Mouse (Mus musculus) liver, embryonic 14.5 days (tissue): Measurements from ENCODE around the gene Galt. TPM values are rescaled to one million over a fixed set of nuclear protein-coding genes. Genes with fewer than 3 reads are reported as not detected.

Experiments
- ATAC-seq: fragments of 200-750 bp; cut with Nextera tagmentation; 2 replicates; pipeline ENCODE4 v1.8.0; 2017; ENCODE audit warnings: moderate number of reproducible peaks, mild to moderate bottlenecking, moderate library complexity; ENCODE audit not compliant: insufficient read depth
- DNase-seq, 3 experiments: peaks; one replicate each; pipeline ENCODE4 v3.0.0-alpha.2; 2012 to 2013; ENCODE audit warnings: low read depth in 3 of 3, low spot score in 3 of 3
- H3K27ac ChIP-seq: fragments of 300-500 bp; sonication (generic); 2 replicates; pipeline ENCODE4 v1.5.1; 2014; ENCODE audit warnings: moderate library complexity, mild to moderate bottlenecking, control low read depth, inconsistent platforms
- H3K27me3 ChIP-seq: fragments of 300-500 bp; sonication (generic); 2 replicates; pipeline ENCODE4 v1.6.1; 2014; ENCODE audit warnings: mild to moderate bottlenecking, low read length, moderate library complexity; ENCODE audit not compliant: control insufficient read depth, insufficient read depth
- H3K36me3 ChIP-seq: fragments of 300-500 bp; sonication (generic); replicated peaks from 2 replicates; pipeline ENCODE4 v1.6.1; 2014; ENCODE audit warnings: low read depth; ENCODE audit not compliant: control insufficient read depth, insufficient read depth
- H3K4me1 ChIP-seq, 2 experiments: fragments of 200-500 bp in 1 of 2; fragments of 300-500 bp in 1 of 2; sonication (generic) in 1 of 2; replicated peaks; 2 replicates each; pipeline ENCODE4 v1.6.1; 2012 to 2014; ENCODE audit warnings: antibody characterized with exemption in 1 of 2, inconsistent platforms in 1 of 2, low read length in 1 of 2; ENCODE audit not compliant: control insufficient read depth in 2 of 2, insufficient read depth in 2 of 2
- H3K4me2 ChIP-seq: fragments of 300-500 bp; sonication (generic); 2 replicates; pipeline ENCODE4 v1.6.1; 2014; ENCODE audit warnings: low read depth, mild to moderate bottlenecking, control low read depth, moderate library complexity
- H3K4me3 ChIP-seq, 2 experiments: fragments of 200-500 bp in 1 of 2; fragments of 300-500 bp in 1 of 2; sonication (generic) in 1 of 2; 2 replicates each; pipeline ENCODE4 v1.5.1; 2012 to 2014; ENCODE audit warnings: low read depth in 2 of 2, low read length in 2 of 2, mild to moderate bottlenecking in 2 of 2, control low read depth in 1 of 2, inconsistent platforms in 1 of 2, moderate library complexity in 1 of 2; ENCODE audit not compliant: insufficient read depth in 1 of 2
- H3K9ac ChIP-seq: fragments of 300-500 bp; sonication (generic); replicated peaks from 2 replicates; pipeline ENCODE4 v1.6.1; 2014; ENCODE audit warnings: mild to moderate bottlenecking, control low read depth, moderate library complexity
- H3K9me3 ChIP-seq: fragments of 300-500 bp; sonication (generic); 2 replicates; pipeline ENCODE4 v1.6.1; 2016; ENCODE audit warnings: low read length, mixed read lengths; ENCODE audit not compliant: control insufficient read depth
- CTCF ChIP-seq: IDR thresholded peaks from 2 replicates; pipeline ENCODE4 v1.5.1; 2016; ENCODE audit warnings: antibody characterized with exemption, low read depth, control low read depth
- EP300 ChIP-seq: IDR thresholded peaks from 2 replicates; pipeline ENCODE4 v1.6.1; 2016; ENCODE audit warnings: antibody characterized with exemption, low read depth
- WGBS: fragments of 180-500 bp; shearing (Covaris S2); extraction: QIAGEN DNeasy Blood & Tissue Kit; methylation state at CpG from one replicate; pipeline ENCODE4 v1.1.7; 2014; ENCODE audit not compliant: insufficient replicate concordance; 5-methylcytosine and 5-hydroxymethylcytosine counted together
- polyA plus RNA-seq, 2 experiments: library from polyadenylated mRNA; depleted of rRNA in 1 of 2; stranded (reverse) in 1 of 2; unstranded in 1 of 2; fragments of >200 nt; fragmentation: Nextera tagmentation in 1 of 2; extraction: Ambion mirVana in 1 of 2; gene quantifications; 2 replicates each; pipeline versions ENCODE4 v1.2.1 to v1.2.3; 2012 to 2014

The Galt gene
- polyA plus RNA-seq, 2 experiments: 19.2 to 24.2 TPM

DNA sequence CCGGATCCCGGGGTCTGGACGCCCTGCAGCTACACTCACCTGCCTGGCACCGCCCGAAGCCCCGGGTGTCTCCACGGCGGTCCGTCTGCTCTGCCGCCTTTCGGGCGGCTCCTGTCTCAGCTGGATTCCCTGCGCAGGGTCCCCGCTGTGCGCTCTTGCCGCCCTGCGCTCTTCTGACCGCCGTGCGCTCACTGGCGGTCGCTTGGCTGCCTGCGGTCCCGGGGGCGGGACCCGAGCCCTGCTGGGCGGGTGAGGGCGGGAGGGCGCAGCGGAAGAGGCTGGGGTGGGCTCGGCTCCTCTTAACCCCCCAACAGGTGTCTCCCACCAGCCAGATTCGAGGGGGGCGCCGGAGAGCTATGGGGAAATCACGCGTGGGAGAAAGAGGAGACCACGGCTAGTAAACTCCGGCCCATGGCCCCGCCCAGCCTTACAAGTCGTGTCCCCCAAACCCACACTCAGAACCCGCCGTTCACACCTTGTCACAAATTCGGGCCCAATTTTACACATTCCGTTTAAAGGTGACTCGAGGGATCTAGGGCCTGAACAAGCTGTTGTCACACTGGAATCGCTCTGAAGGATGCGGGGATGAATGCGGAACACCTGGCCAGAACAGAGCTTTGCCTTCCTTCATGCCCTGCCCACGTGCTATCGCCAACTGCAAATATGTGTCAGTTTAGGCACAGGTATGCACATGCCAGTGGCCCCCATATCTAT, 23.8 kb upstream of the Galt start, which contains the start of gene Arid3c:
Gene Arid3c, minus strand, starts transcription at position 91 of the 714 bp plus-strand sequence.
- Histone ChIP-seq H3K9ac (no peak within 1 kb of the TSS), H3K27ac (no peak within 1 kb of the TSS), H3K9me3 (no peaks in the 10 kb centered on the region), H3K4me1 (no peaks in the 10 kb centered on the region), H3K27me3 (peaks cover 61% of the 10 kb centered on the region), H3K4me2 (peak within 1 kb of the TSS; percentile 25; the same call in 1 of the 2 replicates), H3K36me3 (no peaks in the 10 kb centered on the region), H3K4me3 (no peak within 1 kb of the TSS)
- no peak for DNase-seq
- no peak for ATAC-seq
- TF ChIP-seq CTCF (no peak), EP300 (no peak)
- WGBS: 2% methylated on average over 50 of the region's 50 CpGs

DNA sequence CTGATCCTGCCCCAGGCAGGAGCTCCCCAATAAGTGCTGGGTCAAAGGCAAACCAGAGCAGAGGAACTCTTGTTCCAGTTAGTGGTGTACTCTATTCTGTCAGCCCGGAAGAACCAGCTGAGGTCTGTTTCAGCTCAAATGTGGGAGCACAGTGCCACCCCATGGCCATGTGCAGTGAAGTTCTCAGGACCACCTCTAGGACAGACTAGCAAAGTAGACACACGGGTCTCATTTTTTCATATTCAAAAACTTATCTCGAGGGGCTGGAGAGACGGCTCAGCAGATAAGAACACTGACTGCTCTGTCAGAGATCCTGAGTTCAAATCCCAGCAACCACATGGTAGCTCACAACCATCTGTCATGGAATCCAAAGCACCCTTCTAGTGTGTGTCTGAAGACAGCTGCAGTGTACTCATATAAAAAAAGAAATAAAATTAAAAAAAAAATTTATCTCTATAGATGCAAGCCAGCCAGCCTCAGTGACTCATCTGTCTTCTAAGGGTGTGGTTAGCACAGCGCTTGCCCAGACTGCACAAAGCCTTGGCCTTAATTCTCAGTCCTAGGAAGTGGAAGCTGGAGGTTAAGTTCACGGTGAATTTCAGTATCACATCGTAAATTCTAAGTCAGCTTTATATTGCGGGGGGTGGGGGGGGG, 17.3 kb upstream of the Galt start:
- Histone ChIP-seq H3K4me3 (no peak overlapping the region), H3K9ac (no peak overlapping the region), H3K36me3 (no peaks in the 10 kb centered on the region; the same call in 1 of the 2 replicates), H3K9me3 (no peaks in the 10 kb centered on the region), H3K27me3 (peaks cover 7% of the 10 kb centered on the region), H3K27ac (no peak overlapping the region), H3K4me2 (no peak overlapping the region), H3K4me1 (peaks cover 0 to 15% of the 10 kb centered on the region in 2 experiments; a peak in 3 of 4 replicates)
- DNase-seq (no peak), ATAC-seq (no peak)
- 23% methylated on average over 8 of the region's 8 CpGs for WGBS
- TF ChIP-seq EP300: no peak
- TF ChIP-seq CTCF: peak; percentile 79

DNA sequence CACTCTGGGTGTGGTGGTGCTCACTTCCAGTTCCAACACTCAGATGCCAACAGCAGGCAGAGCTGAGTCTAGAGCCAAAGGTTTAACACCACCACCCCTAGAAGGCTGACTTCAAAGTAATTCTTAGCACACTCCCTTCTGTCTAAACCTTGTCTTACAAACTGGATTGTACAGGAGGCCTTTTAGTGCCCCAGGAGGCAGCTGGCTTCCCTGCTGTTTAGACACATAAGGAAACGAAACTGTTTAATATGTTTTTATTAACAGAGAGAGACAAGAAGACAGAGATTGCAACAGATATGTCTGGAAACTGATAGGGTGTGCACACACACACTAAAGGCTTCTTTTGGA, 16.8 kb upstream of the Galt start:
- Histone ChIP-seq H3K27ac (no peak overlapping the region), H3K4me1 (peaks cover 0 to 15% of the 10 kb centered on the region in 2 experiments; a peak in 3 of 4 replicates), H3K4me3 (no peak overlapping the region), H3K27me3 (peaks cover 3% of the 10 kb centered on the region), H3K4me2 (no peak overlapping the region), H3K36me3 (no peaks in the 10 kb centered on the region; the same call in 1 of the 2 replicates), H3K9ac (no peak overlapping the region), H3K9me3 (no peaks in the 10 kb centered on the region)
- 55% methylated on average over 1 of the region's 1 CpGs for WGBS
- DNase-seq (no peak), ATAC-seq (no peak)
- TF ChIP-seq EP300 (no peak), CTCF (no peak)

DNA sequence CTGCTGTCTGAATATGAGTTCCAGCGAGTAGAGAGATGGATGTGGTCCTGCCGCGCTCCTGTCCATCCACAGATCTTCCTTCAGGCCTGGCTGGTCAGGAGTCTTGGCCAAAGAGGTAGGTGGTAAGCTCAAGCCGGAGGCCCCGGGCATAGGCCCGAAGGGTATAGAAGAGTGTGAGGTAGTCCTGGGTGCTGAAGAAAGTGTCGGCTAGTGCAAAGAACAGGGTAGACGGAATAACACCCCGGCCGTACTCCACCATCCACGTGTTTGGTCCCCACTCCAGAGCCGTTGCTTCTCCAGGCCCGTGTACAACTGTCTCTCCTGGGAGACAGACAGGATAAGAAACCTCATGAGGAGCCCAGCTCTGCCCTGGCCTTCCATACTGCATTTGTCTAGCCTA, 15.8 kb upstream of the Galt start:
- Histone ChIP-seq H3K27me3 (no peaks in the 10 kb centered on the region), H3K9me3 (no peaks in the 10 kb centered on the region), H3K27ac (no peak overlapping the region), H3K4me3 (no peak overlapping the region), H3K4me2 (no peak overlapping the region), H3K9ac (no peak overlapping the region), H3K36me3 (no peaks in the 10 kb centered on the region; the same call in 1 of the 2 replicates), H3K4me1 (peaks cover 0 to 15% of the 10 kb centered on the region in 2 experiments; a peak in 3 of 4 replicates)
- TF ChIP-seq CTCF (no peak), EP300 (no peak)
- DNase-seq (no peak), ATAC-seq (no peak)
- WGBS: 84% methylated on average over 13 of the region's 13 CpGs

DNA sequence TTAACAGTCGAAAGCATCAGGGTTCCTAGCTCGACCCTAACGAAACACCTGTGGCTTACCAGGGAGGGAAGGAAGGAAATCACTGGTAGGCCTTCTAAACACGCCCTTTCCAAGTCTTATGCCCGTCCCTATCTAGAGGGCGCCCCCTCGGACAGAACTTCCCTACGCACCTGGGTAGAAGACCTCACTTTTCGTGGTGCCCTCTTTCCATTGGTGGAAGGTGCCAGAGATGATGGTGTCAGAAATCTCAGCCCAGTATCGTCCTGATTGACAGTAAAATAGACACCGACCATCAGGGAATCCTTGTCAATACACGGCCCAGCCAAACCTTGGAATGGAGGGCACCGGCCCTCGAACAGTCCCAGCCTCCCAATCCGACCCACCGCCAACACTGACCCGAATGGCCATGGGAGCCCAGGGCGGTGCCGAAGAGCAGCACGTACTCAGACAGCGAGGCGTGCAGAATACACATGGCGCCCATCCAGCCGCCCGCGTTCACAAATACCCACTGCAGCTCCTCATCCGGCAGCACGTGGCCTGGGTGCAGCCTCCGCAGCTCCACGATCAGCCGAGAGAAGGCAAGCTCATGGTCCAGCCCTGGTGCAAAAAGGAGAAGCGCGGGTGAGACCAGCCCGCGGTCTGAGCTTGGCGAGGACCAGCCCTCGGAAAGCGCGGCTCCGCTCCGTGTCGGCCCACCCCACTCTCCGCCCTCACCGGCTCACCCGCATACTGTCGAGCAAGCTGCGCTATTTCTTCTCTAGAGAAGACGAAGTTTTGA, 14.5 kb upstream of the Galt start:
- no peak for TF ChIP-seq EP300
- TF ChIP-seq CTCF: peak; percentile 26; the same call in 1 of the 2 replicates
- no peak overlapping the region for H3K27ac ChIP-seq
- peak; percentile 82 for ATAC-seq
- no peaks in the 10 kb centered on the region for H3K27me3 ChIP-seq
- peak overlapping the region; percentile 47 for H3K9ac ChIP-seq
- H3K4me2 ChIP-seq: peak overlapping the region; percentile 79
- no peaks in the 10 kb centered on the region for H3K9me3 ChIP-seq
- H3K4me1 ChIP-seq: peaks cover 0 to 15% of the 10 kb centered on the region in 2 experiments; a peak in 3 of 4 replicates
- no peaks in the 10 kb centered on the region; the same call in 1 of the 2 replicates for H3K36me3 ChIP-seq
- DNase-seq: peak in 1 of 3 experiments; percentile 37
- under 1% methylated on average over 48 of the region's 48 CpGs for whole genome bisulfite sequencing
- H3K4me3 ChIP-seq: peak overlapping the region; percentile 60 to 61
